Mouse (Mus musculus) embryonic facial prominence, embryonic 14.5 days (tissue): Measurements from ENCODE around the gene Ak3. TPM values are rescaled to one million over a fixed set of nuclear protein-coding genes. Genes with fewer than 3 reads are reported as not detected.
"Not testable (repeated sequence)": the region's sequence is repeated elsewhere in the genome, so short reads cannot be mapped to it uniquely, and the experiment has no call there.

Experiments
- ATAC-seq: fragments of 200-750 bp; cut with Nextera tagmentation; 2 replicates; pipeline ENCODE4 v1.8.0; 2017; ENCODE audit warnings: low read depth, moderate number of reproducible peaks, moderate TSS enrichment
- DNase-seq: peaks from one replicate; pipeline ENCODE4 v3.0.0-alpha.2; 2015; ENCODE audit warnings: low spot score
- H3K27ac ChIP-seq: fragments of 300-500 bp; sonication (generic); replicated peaks from 2 replicates; pipeline ENCODE4 v1.5.1; 2014; ENCODE audit warnings: low read depth, mild to moderate bottlenecking, low read length, moderate library complexity
- H3K27me3 ChIP-seq: fragments of 300-500 bp; sonication (generic); replicated peaks from 2 replicates; pipeline ENCODE4 v1.6.1; 2014; ENCODE audit warnings: low read length; ENCODE audit not compliant: control insufficient read depth, insufficient read depth
- H3K36me3 ChIP-seq: fragments of 300-500 bp; sonication (generic); 2 replicates; pipeline ENCODE4 v1.6.1; 2014; ENCODE audit warnings: low read length, mixed read lengths; ENCODE audit not compliant: control insufficient read depth, insufficient read depth
- H3K4me1 ChIP-seq: fragments of 300-500 bp; sonication (generic); 2 replicates; pipeline ENCODE4 v1.6.1; 2014; ENCODE audit warnings: antibody characterized with exemption, low read length; ENCODE audit not compliant: control insufficient read depth, insufficient read depth
- H3K4me2 ChIP-seq: fragments of 300-500 bp; sonication (generic); 2 replicates; pipeline ENCODE4 v1.6.1; 2014; ENCODE audit warnings: low read depth, mild to moderate bottlenecking, low read length, moderate library complexity, mixed read lengths
- H3K4me3 ChIP-seq: fragments of 300-500 bp; sonication (generic); 2 replicates; pipeline ENCODE4 v1.5.1; 2014; ENCODE audit warnings: low read depth, mild to moderate bottlenecking, low read length
- H3K9ac ChIP-seq: fragments of 300-500 bp; sonication (generic); 2 replicates; pipeline ENCODE4 v1.6.1; 2014; ENCODE audit warnings: low read depth, mild to moderate bottlenecking, low read length, moderate library complexity, mixed read lengths
- H3K9me3 ChIP-seq: fragments of 300-500 bp; sonication (generic); 2 replicates; pipeline ENCODE4 v1.6.1; 2016; ENCODE audit warnings: low read length; ENCODE audit not compliant: control insufficient read depth
- WGBS: fragments of 180-500 bp; shearing (Covaris S2); extraction: QIAGEN DNeasy Blood & Tissue Kit; methylation state at CpG from one replicate; pipeline ENCODE4 v1.1.7; 2014; 5-methylcytosine and 5-hydroxymethylcytosine counted together
- polyA plus RNA-seq: library from polyadenylated mRNA; unstranded; fragments of >200 nt; fragmentation: Nextera tagmentation; extraction: Ambion mirVana; gene quantifications from 2 replicates; pipeline ENCODE4 v1.2.1, GENCODE M21; 2014

Ak3 gene
- polyA plus RNA-seq, 1 experiment from 2014 or later = 93.5 TPM

- Histone ChIP-seq H3K9me3 (no peaks in the 10 kb centered on the region), H3K4me1 (no peaks in the 10 kb centered on the region), H3K9ac (no peak overlapping the region), H3K4me2 (no peak overlapping the region), H3K4me3 (no peak overlapping the region), H3K36me3 (peaks cover 81% of the 10 kb centered on the region), H3K27me3 (no peaks in the 10 kb centered on the region), H3K27ac (no peak overlapping the region)
- ATAC-seq (no peak), DNase-seq (peak; percentile 9)
- 74% methylated on average over 5 of the region's 5 CpGs for WGBS
These were observed 31.5 kb downstream of the Ak3 start for GRCm38 (mm10) chr19:29016204-29016765.

- H3K9me3 ChIP-seq = no peaks in the 10 kb centered on the region
- DNase-seq (no peak), ATAC-seq (no peak)
- no peaks in the 10 kb centered on the region for H3K27me3 ChIP-seq
- WGBS = 85% methylated on average over 8 of the region's 8 CpGs
- no peak overlapping the region for H3K4me2 ChIP-seq
- H3K36me3 ChIP-seq = peaks cover 81% of the 10 kb centered on the region
- H3K4me3 ChIP-seq = no peak overlapping the region
- H3K4me1 ChIP-seq = no peaks in the 10 kb centered on the region
- 0 out of 2 replicates have a peak overlapping the region, but pooled peaks have one; percentile 6 for H3K9ac ChIP-seq
- no peak overlapping the region for H3K27ac ChIP-seq
These were observed 32.2 kb downstream of the Ak3 start for GRCm38 (mm10) chr19:29015410-29016203.

GRCm38 (mm10) chr19:29014466-29015055 lies 33.2 kb downstream of the Ak3 start:
- DNase-seq (no peak), ATAC-seq (no peak)
- no peak overlapping the region for H3K27ac ChIP-seq
- H3K9ac ChIP-seq = no peak overlapping the region
- H3K4me3 ChIP-seq = no peak overlapping the region
- WGBS = 71% methylated on average over 5 of the region's 5 CpGs
- H3K36me3 ChIP-seq = peaks cover 73% of the 10 kb centered on the region
- H3K4me2 ChIP-seq = no peak overlapping the region
- H3K4me1 ChIP-seq = no peaks in the 10 kb centered on the region
- H3K9me3 ChIP-seq = no peaks in the 10 kb centered on the region
- H3K27me3 ChIP-seq = no peaks in the 10 kb centered on the region

- H3K9ac ChIP-seq = no peak overlapping the region
- H3K36me3 ChIP-seq = peaks cover 77% of the 10 kb centered on the region
- H3K4me1 ChIP-seq = no peaks in the 10 kb centered on the region
- DNase-seq (no peak), ATAC-seq (no peak)
- H3K4me2 ChIP-seq = no peak overlapping the region
- no peaks in the 10 kb centered on the region for H3K27me3 ChIP-seq
- H3K9me3 ChIP-seq = no peaks in the 10 kb centered on the region
- no peak overlapping the region for H3K27ac ChIP-seq
- no peak overlapping the region for H3K4me3 ChIP-seq
- WGBS = 89% methylated on average over 12 of the region's 12 CpGs
These were observed 36.3 kb downstream of the Ak3 start for GRCm38 (mm10) chr19:29011355-29011990.

GRCm38 (mm10) chr19:29009046-29009445 lies 38.7 kb downstream of the Ak3 start:
- Histone ChIP-seq H3K36me3 (peaks cover 64% of the 10 kb centered on the region), H3K4me2 (no peak overlapping the region), H3K4me3 (no peak overlapping the region), H3K4me1 (no peaks in the 10 kb centered on the region), H3K27ac (no peak overlapping the region), H3K9me3 (no peaks in the 10 kb centered on the region), H3K27me3 (no peaks in the 10 kb centered on the region), H3K9ac (no peak overlapping the region)
- DNase-seq = no peak
- ATAC-seq = no peak
- 95% methylated on average over 11 of the region's 11 CpGs for WGBS

- peaks cover 59% of the 10 kb centered on the region for H3K36me3 ChIP-seq
- WGBS = 90% methylated on average over 3 of the region's 3 CpGs
- no peak for DNase-seq
These were observed 39.6 kb downstream of the Ak3 start for GRCm38 (mm10) chr19:29008069-29008706.

GRCm38 (mm10) chr19:29000321-29000720 lies 47.4 kb downstream of the Ak3 start:
- H3K9ac ChIP-seq, H3K27ac ChIP-seq, H3K4me2 ChIP-seq, ATAC-seq, H3K9me3 ChIP-seq, H3K27me3 ChIP-seq, DNase-seq, H3K4me3 ChIP-seq, H3K4me1 ChIP-seq: not testable (repeated sequence)
- peaks cover 51% of the 10 kb centered on the region for H3K36me3 ChIP-seq
- 97% methylated on average over 16 of the region's 16 CpGs for WGBS

More at GRCm38 (mm10) chr19:29008069-29008706, 39.6 kb downstream of the Ak3 start:
- H3K9me3 ChIP-seq = no peaks in the 10 kb centered on the region
- no peak overlapping the region for H3K9ac ChIP-seq
- ATAC-seq = no peak
- no peak overlapping the region for H3K4me3 ChIP-seq
- H3K4me2 ChIP-seq = no peak overlapping the region
- H3K4me1 ChIP-seq = no peaks in the 10 kb centered on the region
- H3K27ac ChIP-seq = no peak overlapping the region
- no peaks in the 10 kb centered on the region for H3K27me3 ChIP-seq

GRCm38 (mm10) chr19:28997976-28998630 lies 49.7 kb downstream of the Ak3 start:
- Histone ChIP-seq H3K36me3 (peaks cover 67% of the 10 kb centered on the region), H3K4me1 (no peaks in the 10 kb centered on the region), H3K4me2 (no peak overlapping the region), H3K9ac (no peak overlapping the region), H3K4me3 (no peak overlapping the region), H3K9me3 (no peaks in the 10 kb centered on the region), H3K27me3 (no peaks in the 10 kb centered on the region), H3K27ac (no peak overlapping the region)
- DNase-seq (no peak), ATAC-seq (no peak)
- 75% methylated on average over 4 of the region's 4 CpGs for WGBS
